Mouse (Mus musculus) neural tube, embryonic 12.5 days (tissue): ENCODE data around the gene Rab29. TPM values are rescaled to one million over a fixed set of nuclear protein-coding genes. Genes with fewer than 3 reads are reported as not detected.
"Not testable (repeated sequence)": the region's sequence is repeated elsewhere in the genome, so short reads cannot be mapped to it uniquely, and the experiment has no call there.

Source experiments
- ATAC-seq: fragments of 200-750 bp; cut with Nextera tagmentation; 2 replicates; pipeline ENCODE4 v1.8.0; 2017; ENCODE audit warnings: low read depth, mild to moderate bottlenecking, moderate TSS enrichment, moderate library complexity; ENCODE audit not compliant: low FRiP score
- H3K27ac ChIP-seq: fragments of 300-500 bp; sonication (generic); 2 replicates; pipeline ENCODE4 v1.5.1; 2016
- H3K27me3 ChIP-seq: fragments of 300-500 bp; sonication (generic); replicated peaks from 2 replicates; pipeline ENCODE4 v1.6.1; 2016; ENCODE audit warnings: mild to moderate bottlenecking
- H3K36me3 ChIP-seq: fragments of 300-500 bp; sonication (generic); 2 replicates; pipeline ENCODE4 v1.6.1; 2016; ENCODE audit warnings: mild to moderate bottlenecking
- H3K4me1 ChIP-seq: fragments of 300-500 bp; sonication (generic); 2 replicates; pipeline ENCODE4 v1.6.1; 2016
- H3K4me2 ChIP-seq: fragments of 300-500 bp; sonication (generic); replicated peaks from 2 replicates; pipeline ENCODE4 v1.6.1; 2016; ENCODE audit warnings: mild to moderate bottlenecking
- H3K4me3 ChIP-seq: fragments of 300-500 bp; sonication (generic); 2 replicates; pipeline ENCODE4 v1.5.1; 2016
- H3K9ac ChIP-seq: fragments of 300-500 bp; sonication (generic); 2 replicates; pipeline ENCODE4 v1.6.1; 2016; ENCODE audit warnings: mild to moderate bottlenecking
- H3K9me3 ChIP-seq: fragments of 300-500 bp; sonication (generic); 2 replicates; pipeline ENCODE4 v1.6.1; 2016; ENCODE audit warnings: mild to moderate bottlenecking
- WGBS: fragments of 180-500 bp; shearing (Covaris S2); methylation state at CpG from one replicate; pipeline ENCODE4 v1.1.7; 2016; 5-methylcytosine and 5-hydroxymethylcytosine counted together
- polyA plus RNA-seq: library from polyadenylated mRNA; unstranded; fragments of >200 nt; fragmentation: Nextera tagmentation; extraction: Ambion mirVana; gene quantifications from 2 replicates; pipeline ENCODE4 v1.2.1, GENCODE M21; 2016

The Rab29 gene
- polyA plus RNA-seq, 1 experiment from 2014 or later = 11.3 TPM

DNA sequence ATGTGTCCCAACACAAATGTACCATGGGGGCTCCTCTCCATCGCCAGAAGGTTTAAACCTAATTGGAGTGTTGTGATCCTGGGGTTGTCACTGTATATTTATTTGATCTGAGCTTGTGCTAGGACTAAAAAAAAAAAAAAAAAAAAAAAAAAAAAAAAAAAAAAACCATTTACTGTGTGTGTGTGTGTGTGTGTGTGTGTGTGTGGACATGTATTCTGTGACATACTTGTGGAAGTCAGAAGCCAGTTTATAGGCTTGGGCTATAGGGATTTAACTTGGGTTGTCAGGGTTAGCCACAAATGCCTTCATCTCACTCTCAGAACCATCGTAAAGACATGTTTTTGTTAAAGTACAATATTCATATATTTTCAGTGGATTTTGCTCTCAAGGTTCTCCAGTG is 2.5 kb downstream of the Rab29 start:
- Histone ChIP-seq H3K36me3 (no peaks in the 10 kb centered on the region), H3K4me2 (no peak overlapping the region), H3K4me3 (no peak overlapping the region), H3K27me3 (no peaks in the 10 kb centered on the region), H3K27ac (no peak overlapping the region), H3K9ac (no peak overlapping the region), H3K9me3 (no peaks in the 10 kb centered on the region), H3K4me1 (peaks cover 5% of the 10 kb centered on the region)
- ATAC-seq = no peak
- WGBS = 87% methylated on average over 2 of the region's 2 CpGs

DNA sequence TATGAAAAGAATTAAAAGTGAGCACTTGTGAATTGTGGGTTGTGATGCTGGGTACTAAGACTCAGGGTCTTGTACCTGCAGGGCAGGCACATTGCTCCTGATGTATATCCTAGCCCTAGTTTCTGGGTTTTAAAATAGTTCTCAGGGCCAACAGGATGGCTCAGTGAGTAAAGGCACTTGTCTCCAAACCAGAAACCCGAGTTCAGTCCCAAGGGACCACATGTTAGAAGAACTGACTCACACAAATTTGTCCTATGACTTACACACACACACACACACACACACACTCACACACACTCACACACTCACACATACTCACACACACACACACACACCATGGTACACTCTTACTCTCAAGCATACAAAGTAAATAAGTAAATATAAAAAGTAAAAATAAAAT is 5.8 kb downstream of the Rab29 start:
- Histone ChIP-seq H3K4me1 (peaks cover under 1% of the 10 kb centered on the region; the same call in 1 of the 2 replicates), H3K9ac (no peak overlapping the region), H3K27me3 (no peaks in the 10 kb centered on the region), H3K36me3 (no peaks in the 10 kb centered on the region), H3K4me2 (no peak overlapping the region), H3K27ac (no peak overlapping the region), H3K4me3 (no peak overlapping the region), H3K9me3 (no peaks in the 10 kb centered on the region)
- no peak for ATAC-seq
- 76% methylated on average over 1 of the region's 1 CpGs for WGBS

- no peak for ATAC-seq
- 68% methylated on average over 2 of the region's 2 CpGs for WGBS
Observed at GRCm38 (mm10) chr1:131879816-131880215, 12.8 kb downstream of the Rab29 start.

DNA sequence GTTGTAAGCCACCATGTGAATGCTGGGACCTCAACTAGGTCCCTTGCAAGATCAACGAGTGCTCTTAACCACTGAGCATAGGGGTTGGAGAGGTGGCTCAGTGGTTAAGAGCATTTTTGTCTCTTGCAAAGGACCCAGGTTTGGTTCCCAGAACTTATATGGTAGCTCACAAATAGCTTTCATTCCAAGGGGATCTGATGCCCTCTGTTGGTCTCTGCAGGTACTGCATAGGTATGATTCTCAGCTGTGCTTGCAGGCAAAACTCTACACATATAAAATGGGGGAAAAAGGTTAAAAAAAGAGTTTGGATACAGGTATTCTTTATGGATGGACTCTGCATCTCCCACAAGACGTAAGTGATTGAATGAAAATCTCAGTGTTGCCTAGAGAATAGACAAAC is 15.8 kb downstream of the Rab29 start:
- Histone ChIP-seq H3K4me1 (no peaks in the 10 kb centered on the region), H3K9me3 (no peaks in the 10 kb centered on the region), H3K9ac (no peak overlapping the region), H3K27ac (no peak overlapping the region), H3K4me2 (no peak overlapping the region), H3K4me3 (no peak overlapping the region), H3K36me3 (no peaks in the 10 kb centered on the region), H3K27me3 (no peaks in the 10 kb centered on the region)
- no peak for ATAC-seq
- 58% methylated on average over 2 of the region's 2 CpGs for WGBS

More at GRCm38 (mm10) chr1:131879816-131880215, 12.8 kb downstream of the Rab29 start:
- Histone ChIP-seq H3K36me3 (no peaks in the 10 kb centered on the region), H3K9ac (no peak overlapping the region), H3K27ac (no peak overlapping the region), H3K4me1 (no peaks in the 10 kb centered on the region), H3K4me2 (no peak overlapping the region), H3K9me3 (no peaks in the 10 kb centered on the region), H3K27me3 (no peaks in the 10 kb centered on the region), H3K4me3 (no peak overlapping the region)

DNA sequence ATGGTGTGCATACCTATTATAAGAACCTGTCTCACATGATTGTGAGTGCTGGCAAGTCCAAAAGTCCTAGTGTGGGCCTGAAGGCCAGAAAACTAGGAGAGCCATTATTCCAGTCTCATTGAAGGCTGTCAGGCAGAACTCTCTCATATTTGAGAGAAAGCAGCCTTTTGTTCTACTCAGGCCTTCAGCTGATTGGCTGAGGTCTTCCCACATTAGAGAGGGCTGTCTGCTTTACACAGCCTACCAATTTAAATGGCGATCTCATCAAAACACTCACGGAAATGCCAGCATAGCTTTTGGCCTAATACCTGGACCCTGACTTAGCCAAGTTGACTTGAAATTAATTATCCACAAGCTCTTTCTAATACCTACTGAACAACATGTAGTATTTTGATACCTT is 19.1 kb downstream of the Rab29 start:
- H3K27me3 ChIP-seq = no peaks in the 10 kb centered on the region
- H3K36me3 ChIP-seq = no peaks in the 10 kb centered on the region
- H3K27ac ChIP-seq = no peak overlapping the region
- no peak for ATAC-seq
- H3K4me3 ChIP-seq = no peak overlapping the region
- no peak overlapping the region for H3K4me2 ChIP-seq
- H3K9ac ChIP-seq = no peak overlapping the region
- H3K4me1 ChIP-seq = no peaks in the 10 kb centered on the region
- WGBS = 79% methylated on average over 2 of the region's 2 CpGs
- no peaks in the 10 kb centered on the region for H3K9me3 ChIP-seq

DNA sequence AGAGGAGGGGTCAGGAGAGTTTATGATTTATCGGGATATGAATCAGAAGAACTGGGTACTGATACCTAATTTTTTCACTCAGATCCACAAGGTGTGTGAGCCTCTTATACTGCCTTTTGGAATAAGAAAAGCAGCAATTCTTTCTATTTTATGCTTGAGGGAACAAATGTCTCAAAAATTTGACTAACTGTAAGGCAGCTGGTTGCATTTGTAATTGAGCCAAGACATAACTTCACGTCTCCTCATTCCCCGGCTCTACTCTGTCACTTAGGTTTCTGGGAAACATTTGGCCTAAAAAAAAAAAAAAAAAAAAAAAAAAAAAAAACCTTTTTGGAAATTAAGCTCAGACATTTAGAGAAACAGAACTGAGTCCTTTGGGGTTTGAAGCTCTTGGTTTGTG is 19.6 kb downstream of the Rab29 start:
- no peak for ATAC-seq
- Histone ChIP-seq H3K4me3 (no peak overlapping the region), H3K9ac (no peak overlapping the region), H3K27ac (no peak overlapping the region), H3K27me3 (no peaks in the 10 kb centered on the region), H3K4me2 (no peak overlapping the region), H3K36me3 (no peaks in the 10 kb centered on the region), H3K9me3 (no peaks in the 10 kb centered on the region), H3K4me1 (no peaks in the 10 kb centered on the region)
- WGBS = 86% methylated on average over 3 of the region's 3 CpGs

DNA sequence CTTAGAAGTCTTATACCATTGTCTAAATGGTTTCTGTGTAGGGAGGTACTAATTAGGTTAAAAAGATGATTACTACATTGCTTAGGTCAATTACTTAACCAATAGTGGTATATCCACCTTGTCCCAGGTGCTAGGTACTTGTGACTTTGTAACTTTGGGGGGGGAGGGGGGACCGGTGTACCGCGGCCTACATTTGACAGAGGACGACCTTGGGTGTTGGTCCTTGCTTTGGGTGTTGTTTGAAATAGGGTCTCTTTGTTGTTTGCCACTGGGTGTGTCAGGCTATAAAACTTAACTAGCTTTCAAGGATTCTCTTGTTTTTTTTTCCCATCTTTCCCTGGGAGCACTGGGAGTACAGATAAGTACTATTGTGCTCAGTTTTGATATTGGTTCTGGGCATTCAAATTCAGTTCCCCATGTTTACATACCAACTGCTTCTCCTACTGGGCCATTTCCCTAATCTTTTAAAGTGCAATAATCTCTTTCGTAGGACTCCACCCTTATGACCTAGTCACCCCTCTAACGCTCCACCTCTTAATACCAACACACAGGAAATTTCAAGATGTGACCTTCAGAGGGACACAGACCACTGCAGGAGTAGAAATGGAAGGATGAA is 23.1 kb downstream of the Rab29 start:
- H3K9me3 ChIP-seq = no peaks in the 10 kb centered on the region
- H3K36me3 ChIP-seq = no peaks in the 10 kb centered on the region
- no peak overlapping the region for H3K27ac ChIP-seq
- H3K4me1 ChIP-seq = no peaks in the 10 kb centered on the region
- no peak overlapping the region for H3K4me3 ChIP-seq
- H3K4me2 ChIP-seq = no peak overlapping the region
- H3K9ac ChIP-seq = no peak overlapping the region
- no peak for ATAC-seq
- WGBS = 53% methylated on average over 6 of the region's 6 CpGs
- no peaks in the 10 kb centered on the region for H3K27me3 ChIP-seq

GRCm38 (mm10) chr1:131891436-131891835 is 24.4 kb downstream of the Rab29 start:
- H3K27ac ChIP-seq = no peak overlapping the region
- no peak overlapping the region for H3K4me2 ChIP-seq
- H3K4me3 ChIP-seq = no peak overlapping the region
- no peaks in the 10 kb centered on the region for H3K4me1 ChIP-seq
- no peaks in the 10 kb centered on the region for H3K9me3 ChIP-seq
- no peaks in the 10 kb centered on the region for H3K27me3 ChIP-seq
- no peaks in the 10 kb centered on the region for H3K36me3 ChIP-seq
- no peak for ATAC-seq
- WGBS = 67% methylated on average over 4 of the region's 4 CpGs
- H3K9ac ChIP-seq = no peak overlapping the region

- no peaks in the 10 kb centered on the region for H3K4me1 ChIP-seq
- 83% methylated on average over 4 of the region's 4 CpGs for WGBS
Observed at GRCm38 (mm10) chr1:131902679-131903078, 35.7 kb downstream of the Rab29 start.

GRCm38 (mm10) chr1:131903251-131903650 is 36.2 kb downstream of the Rab29 start:
- no peaks in the 10 kb centered on the region for H3K4me1 ChIP-seq
- H3K4me2 ChIP-seq = no peak overlapping the region
- H3K27ac ChIP-seq = no peak overlapping the region
- H3K27me3 ChIP-seq = 0 out of 2 replicates have a peak, but pooled peaks cover 5% of the 10 kb centered on the region
- H3K4me3 ChIP-seq = no peak overlapping the region
- H3K9me3 ChIP-seq = no peaks in the 10 kb centered on the region
- 92% methylated on average over 7 of the region's 7 CpGs for WGBS
- no peak overlapping the region for H3K9ac ChIP-seq
- no peak for ATAC-seq
- H3K36me3 ChIP-seq = no peaks in the 10 kb centered on the region

More at GRCm38 (mm10) chr1:131902679-131903078, 35.7 kb downstream of the Rab29 start:
- Histone ChIP-seq H3K27ac (no peak overlapping the region), H3K9ac (no peak overlapping the region), H3K4me2 (no peak overlapping the region), H3K36me3 (no peaks in the 10 kb centered on the region), H3K9me3 (no peaks in the 10 kb centered on the region), H3K4me3 (no peak overlapping the region), H3K27me3 (0 out of 2 replicates have a peak, but pooled peaks cover 1% of the 10 kb centered on the region)
- no peak for ATAC-seq

DNA sequence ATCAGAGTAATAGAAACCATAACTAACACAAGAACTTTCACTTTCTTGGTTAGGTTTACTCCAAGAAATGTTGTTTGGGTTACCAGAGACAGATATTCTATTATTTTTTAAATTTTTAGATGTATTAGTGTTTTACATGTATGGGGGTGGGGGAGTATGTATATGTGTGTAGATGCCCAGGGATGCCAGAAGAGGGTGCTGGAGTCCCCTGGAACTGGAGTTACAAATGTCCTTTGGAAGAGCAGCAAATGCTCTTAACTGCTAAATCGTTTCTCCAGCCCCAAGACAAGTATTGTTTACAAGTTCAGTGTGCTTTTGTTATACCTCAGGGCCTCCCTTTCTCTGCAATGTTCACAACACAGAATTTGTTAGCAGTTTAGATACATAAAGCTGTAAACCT is 38.5 kb downstream of the Rab29 start:
- whole genome bisulfite sequencing = 5% methylated on average over 1 of the region's 1 CpGs
- Histone ChIP-seq H3K27ac (no peak overlapping the region), H3K36me3 (no peaks in the 10 kb centered on the region), H3K4me2 (no peak overlapping the region), H3K9me3 (no peaks in the 10 kb centered on the region), H3K27me3 (peaks cover 5% of the 10 kb centered on the region; the same call in 1 of the 2 replicates), H3K4me3 (no peak overlapping the region), H3K4me1 (no peaks in the 10 kb centered on the region), H3K9ac (no peak overlapping the region)
- ATAC-seq = no peak

DNA sequence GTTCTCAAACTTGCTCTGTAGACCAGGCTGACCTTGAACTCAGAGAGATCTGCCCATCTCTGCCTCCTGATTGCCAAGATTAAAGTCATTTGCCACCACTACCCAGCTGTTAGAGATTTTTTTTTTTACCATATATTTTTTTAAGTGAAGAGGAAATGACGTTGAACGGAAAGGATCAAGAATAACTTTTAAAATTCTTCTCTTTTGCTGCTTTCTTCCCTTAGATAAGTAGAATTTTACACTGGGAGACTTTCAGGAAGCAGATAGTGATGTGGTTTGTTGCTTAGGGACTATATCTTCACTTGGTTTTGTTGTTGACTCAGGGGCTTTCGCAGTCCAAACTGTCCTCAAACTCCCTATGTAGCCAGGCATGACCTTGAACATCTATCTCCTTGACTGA is 41.4 kb downstream of the Rab29 start:
- peaks cover 5% of the 10 kb centered on the region; the same call in 1 of the 2 replicates for H3K27me3 ChIP-seq
- H3K4me2 ChIP-seq = no peak overlapping the region
- no peak overlapping the region for H3K9ac ChIP-seq
- no peak overlapping the region for H3K4me3 ChIP-seq
- WGBS = 93% methylated on average over 3 of the region's 3 CpGs
- no peaks in the 10 kb centered on the region for H3K36me3 ChIP-seq
- no peaks in the 10 kb centered on the region for H3K9me3 ChIP-seq
- no peak for ATAC-seq
- H3K4me1 ChIP-seq = peaks cover 11% of the 10 kb centered on the region
- H3K27ac ChIP-seq = no peak overlapping the region

DNA sequence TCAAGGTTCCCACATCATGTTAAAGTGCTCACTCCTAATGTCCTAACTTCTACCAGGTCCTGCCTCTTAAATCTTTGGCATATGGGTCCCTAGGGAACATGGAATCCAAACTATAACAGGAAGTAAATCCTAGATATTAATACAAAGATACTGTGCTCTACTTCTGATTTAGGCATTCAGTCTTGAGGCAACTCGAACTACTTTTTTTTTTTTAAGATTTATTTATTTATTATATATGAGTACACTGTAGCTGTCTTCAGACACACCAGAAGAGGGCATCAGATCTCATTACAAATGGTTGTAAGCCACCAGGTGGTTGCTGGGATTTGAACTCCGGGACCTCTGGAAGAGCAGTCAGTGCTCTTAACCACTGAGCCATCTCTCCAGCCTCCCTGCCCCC is 42.2 kb downstream of the Rab29 start:
- H3K4me3 ChIP-seq, H3K27me3 ChIP-seq, ATAC-seq, H3K4me2 ChIP-seq, H3K36me3 ChIP-seq, H3K27ac ChIP-seq, H3K9ac ChIP-seq, H3K9me3 ChIP-seq: not testable (repeated sequence)
- WGBS = 96% methylated on average over 2 of the region's 2 CpGs
- H3K4me1 ChIP-seq = peaks cover 11% of the 10 kb centered on the region
